Mouse (Mus musculus): Measurements from ENCODE around the gene Ufc1.
"Not testable (repeated sequence)": the region's sequence is repeated elsewhere in the genome, so short reads cannot be mapped to it uniquely, and the experiment has no call there.

The Ufc1 gene

GRCm38 (mm10) chr1:171294298-171295062 lies at the start of gene Ufc1:
Gene Ufc1 (minus strand): TSS chr1:171295024.
- peak; percentile 92 for DNase-seq

- peak; percentile 76 for DNase-seq
Observed at GRCm38 (mm10) chr1:171343922-171344677, 49.3 kb upstream of the Ufc1 start.

GRCm38 (mm10) chr1:171342262-171343207 lies 47.7 kb upstream of the Ufc1 start:
- DNase-seq = peak; percentile 40

GRCm38 (mm10) chr1:171330216-171330560 lies 35.4 kb upstream of the Ufc1 start:
- no peak for DNase-seq

GRCm38 (mm10) chr1:171329433-171330215 lies 34.8 kb upstream of the Ufc1 start:
- peak; percentile 43 for DNase-seq

- peak; percentile 93 for DNase-seq
Observed at GRCm38 (mm10) chr1:171328839-171329432, 34.1 kb upstream of the Ufc1 start, which contains the start of gene Dedd. Gene Dedd (plus strand): TSS chr1:171329145.

GRCm38 (mm10) chr1:171328244-171328643 lies 33.4 kb upstream of the Ufc1 start:
- DNase-seq = no peak

GRCm38 (mm10) chr1:171326588-171326987 lies 31.8 kb upstream of the Ufc1 start:
- DNase-seq = not testable (repeated sequence)

GRCm38 (mm10) chr1:171325571-171325970 lies 30.7 kb upstream of the Ufc1 start:
- no peak for DNase-seq

- peak; percentile 46 for DNase-seq
Observed at GRCm38 (mm10) chr1:171322012-171322411, 27.2 kb upstream of the Ufc1 start.

GRCm38 (mm10) chr1:171321415-171321814 lies 26.6 kb upstream of the Ufc1 start:
- DNase-seq = no peak

- DNase-seq = no peak
Observed at GRCm38 (mm10) chr1:171320151-171320550, 25.3 kb upstream of the Ufc1 start.

GRCm38 (mm10) chr1:171319748-171320147 lies 24.9 kb upstream of the Ufc1 start:
- no peak for DNase-seq

GRCm38 (mm10) chr1:171309321-171309720 lies 14.5 kb upstream of the Ufc1 start:
- DNase-seq = no peak

- DNase-seq = not testable (repeated sequence)
Observed at GRCm38 (mm10) chr1:171306157-171306556, 11.3 kb upstream of the Ufc1 start.

GRCm38 (mm10) chr1:171298226-171298625 lies 3.4 kb upstream of the Ufc1 start:
- no peak for DNase-seq

- DNase-seq = no peak
Observed at GRCm38 (mm10) chr1:171295063-171295402, 209 bp upstream of the Ufc1 start.

GRCm38 (mm10) chr1:171293906-171294297 lies 922 bp downstream of the Ufc1 start:
- no peak for DNase-seq

GRCm38 (mm10) chr1:171293351-171293750 lies 1.5 kb downstream of the Ufc1 start:
- no peak for DNase-seq

- DNase-seq = no peak
Observed at GRCm38 (mm10) chr1:171288328-171288727, 6.5 kb downstream of the Ufc1 start.

GRCm38 (mm10) chr1:171287136-171288081 lies 7.4 kb downstream of the Ufc1 start, which contains the start of gene Usp21:
Gene Usp21 (minus strand): TSS chr1:171287991.
- DNase-seq = peak; percentile 92

All from kidney, adult 18-20 months (tissue).